Mouse (Mus musculus): Measurements from ENCODE around the gene Trim2. TPM values are rescaled to one million over a fixed set of nuclear protein-coding genes. Genes with fewer than 3 reads are reported as not detected.

Gene Trim2
- polyA plus RNA-seq (2012; rRNA removed) = 2.2 and 2.5 TPM in 2 replicates

GRCm38 (mm10) chr3:84306777-84307176 lies at the start of gene Trim2:
Trim2 (minus strand) TSS chr3:84306877.

DNA sequence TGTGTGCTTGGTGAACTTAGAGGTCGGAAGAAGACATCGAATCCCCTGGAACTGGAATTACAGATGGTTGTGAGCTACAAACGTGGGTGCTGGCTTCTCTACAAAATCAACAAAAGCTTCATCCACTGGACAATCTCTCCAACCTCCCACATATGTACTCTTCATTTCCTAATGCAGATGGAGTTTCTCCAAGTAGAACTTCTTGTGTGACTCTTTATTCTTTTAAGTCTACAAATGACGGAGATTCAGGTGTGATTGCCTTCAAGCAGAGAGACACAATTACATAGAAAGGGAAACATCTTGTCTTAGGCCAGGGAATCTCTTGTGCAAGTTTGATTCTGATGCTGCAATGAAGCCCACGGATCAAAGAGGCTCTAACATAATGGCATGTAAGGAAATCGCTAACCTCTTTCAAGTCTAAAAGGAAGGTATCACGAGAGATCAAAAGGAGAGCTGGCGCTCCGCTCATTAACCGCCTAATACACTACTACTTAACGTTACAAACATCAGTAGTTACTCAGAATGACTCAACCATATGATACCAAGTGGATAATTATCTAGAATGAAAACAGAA lies 133.0 kb downstream of the Trim2 start, which contains the start of gene Gm6525:
Gene Gm6525, plus strand, starts transcription at position 524 of the 574 bp plus-strand sequence.

GRCm38 (mm10) chr3:84155558-84156006 lies 151.1 kb downstream of the Trim2 start, which contains the start of gene Mnd1:
Mnd1 (minus strand) TSS chr3:84155786.

Other genes with a start within 250 kb of the Trim2 start
- gene Mnd1, start 151.1 kb downstream of the Trim2 start, polyA plus RNA-seq (2012; rRNA removed) = 6.6 and 7.0 TPM in 2 replicates
- gene Gm6525, start 132.8 kb downstream of the Trim2 start, polyA plus RNA-seq (2012; rRNA removed) = 0.17 TPM in 2 replicates
- 13.2 and 20.1 TPM in 2 replicates for gene Fhdc1, start 173.6 kb upstream of the Trim2 start, polyA plus RNA-seq (2012; rRNA removed)